Mouse (Mus musculus) left cerebral cortex, postnatal 14 days (tissue): ENCODE measurements at regions not wholly inside any gene's neighbourhood (a gene's known extent, or its start where the extent isn't known, plus 50 kb on each side); places are given as distances from the start of the nearest gene placed in this dataset.

Experiments
- DNase-seq, 2 experiments: peaks; one replicate each; pipeline ENCODE4 v3.0.0; 2021 to 2022; ENCODE audit warnings: low spot score in 2 of 2, mixed read lengths in 1 of 2
- intact Hi-C: fragments of 180-260 bp; cut with DNase I; formaldehyde crosslinking; loops from one replicate; pipeline ENCODE4 v1.15.1; 2025

- intact Hi-C loops, result loop anchor here (10.0 kb wide), 1 partner anchor 1487 kb away; no protein-coding TSS in a partner anchor
- no peak for DNase-seq
Measured at GRCm38 (mm10) chr8:113551454-113552273, 83.7 kb upstream of the Mon1b start.

- DNase-seq, result peak; percentile 17 to 39
- intact Hi-C loops, result loop anchor here (10.0 kb wide), 1 partner anchor 1488 kb away; no protein-coding TSS in a partner anchor
Measured at GRCm38 (mm10) chr8:113552826-113553225, 82.6 kb upstream of the Mon1b start.

- no peak for DNase-seq
- intact Hi-C loops, result loop anchor here (10.0 kb wide), 1 partner anchor 1490 kb away; no protein-coding TSS in a partner anchor
Measured at GRCm38 (mm10) chr8:113554700-113555455, 80.5 kb upstream of the Mon1b start.

- no peak for DNase-seq
- intact Hi-C loops, result loop anchor here (10.0 kb wide), 1 partner anchor 1492 kb away; no protein-coding TSS in a partner anchor
Measured at GRCm38 (mm10) chr8:113556994-113557393, 78.4 kb upstream of the Mon1b start.

GRCm38 (mm10) chr8:113581098-113581497 is 54.3 kb upstream of the Mon1b start:
- intact Hi-C loops, result loop anchor here (5.0 kb wide), 2 partner anchors 1009 to 1519 kb away; partner anchors contain the start of gene Cntnap4
- no peak for DNase-seq

- DNase-seq, result no peak
- intact Hi-C loops, result loop anchor here (5.0 kb wide), 2 partner anchors 1009 to 1519 kb away; partner anchors contain the start of gene Cntnap4
Measured at GRCm38 (mm10) chr8:113581704-113582103, 53.7 kb upstream of the Mon1b start.

- intact Hi-C loops, result loop anchor here (5.0 kb wide), 2 partner anchors 1010 to 1520 kb away; partner anchors contain the start of gene Cntnap4
- DNase-seq, result peak; percentile 30 to 61
Measured at GRCm38 (mm10) chr8:113582180-113582975, 53.0 kb upstream of the Mon1b start.

- intact Hi-C loops, result loop anchor here (5.0 kb wide), 2 partner anchors 1012 to 1522 kb away; partner anchors contain the start of gene Cntnap4
- DNase-seq, result no peak
Measured at GRCm38 (mm10) chr8:113583801-113584200, 51.6 kb upstream of the Mon1b start.
